Mouse (Mus musculus) neural tube, embryonic 13.5 days (tissue): ENCODE data around the gene Tshb. TPM values are rescaled to one million over a fixed set of nuclear protein-coding genes. Genes with fewer than 3 reads are reported as not detected.

Experiments used
- ATAC-seq: fragments of 200-750 bp; cut with Nextera tagmentation; 2 replicates; pipeline ENCODE4 v1.8.0; 2017; ENCODE audit warnings: low read depth, mild to moderate bottlenecking, moderate TSS enrichment, moderate library complexity
- H3K27ac ChIP-seq: fragments of 300-500 bp; sonication (generic); replicated peaks from 2 replicates; pipeline ENCODE4 v1.5.1; 2015; ENCODE audit warnings: moderate library complexity, mild to moderate bottlenecking, inconsistent platforms
- H3K27me3 ChIP-seq: fragments of 300-500 bp; sonication (generic); 2 replicates; pipeline ENCODE4 v1.6.1; 2015; ENCODE audit warnings: mild to moderate bottlenecking, inconsistent platforms
- H3K36me3 ChIP-seq: fragments of 300-500 bp; sonication (generic); 2 replicates; pipeline ENCODE4 v1.6.1; 2015; ENCODE audit warnings: mild to moderate bottlenecking, inconsistent platforms
- H3K4me1 ChIP-seq: fragments of 300-500 bp; sonication (generic); replicated peaks from 2 replicates; pipeline ENCODE4 v1.6.1; 2015; ENCODE audit warnings: inconsistent platforms
- H3K4me2 ChIP-seq: fragments of 300-500 bp; sonication (generic); 2 replicates; pipeline ENCODE4 v1.6.1; 2015; ENCODE audit warnings: inconsistent platforms, mild to moderate bottlenecking, moderate library complexity
- H3K4me3 ChIP-seq: fragments of 300-500 bp; sonication (generic); 2 replicates; pipeline ENCODE4 v1.5.1; 2015; ENCODE audit warnings: mild to moderate bottlenecking, inconsistent platforms
- H3K9ac ChIP-seq: fragments of 300-500 bp; sonication (generic); 2 replicates; pipeline ENCODE4 v1.6.1; 2015; ENCODE audit warnings: moderate library complexity, mild to moderate bottlenecking, inconsistent platforms
- H3K9me3 ChIP-seq: fragments of 300-500 bp; sonication (generic); 2 replicates; pipeline ENCODE4 v1.6.1; 2016; ENCODE audit warnings: inconsistent platforms
- WGBS: fragments of 180-500 bp; shearing (Covaris S2); methylation state at CpG from one replicate; pipeline ENCODE4 v1.1.7; 2015; 5-methylcytosine and 5-hydroxymethylcytosine counted together
- polyA plus RNA-seq: library from polyadenylated mRNA; unstranded; fragments of >200 nt; fragmentation: Nextera tagmentation; extraction: Ambion mirVana; gene quantifications from 2 replicates; pipeline ENCODE4 v1.2.1, GENCODE M21; 2015

Tshb gene
- polyA plus RNA-seq, 1 experiment from 2014 or later = 0.04 TPM

- WGBS = 84% methylated on average over 5 of the region's 5 CpGs
Observed at GRCm38 (mm10) chr3:102751136-102751535, 31.4 kb downstream of the Tshb start.

GRCm38 (mm10) chr3:102748686-102749085 is 33.8 kb downstream of the Tshb start:
- Histone ChIP-seq H3K27me3 (no peaks in the 10 kb centered on the region), H3K36me3 (peaks cover 24% of the 10 kb centered on the region), H3K27ac (no peak overlapping the region), H3K4me1 (peaks cover 20% of the 10 kb centered on the region), H3K4me2 (no peak overlapping the region), H3K9ac (no peak overlapping the region), H3K9me3 (no peaks in the 10 kb centered on the region), H3K4me3 (no peak overlapping the region)
- WGBS = 88% methylated on average over 5 of the region's 5 CpGs
- ATAC-seq = no peak

More at GRCm38 (mm10) chr3:102751136-102751535, 31.4 kb downstream of the Tshb start:
- no peak overlapping the region for H3K4me3 ChIP-seq
- H3K4me1 ChIP-seq = peaks cover 6% of the 10 kb centered on the region
- H3K9ac ChIP-seq = no peak overlapping the region
- no peak for ATAC-seq
- H3K9me3 ChIP-seq = no peaks in the 10 kb centered on the region
- H3K36me3 ChIP-seq = peaks cover 24% of the 10 kb centered on the region
- H3K4me2 ChIP-seq = no peak overlapping the region
- H3K27me3 ChIP-seq = no peaks in the 10 kb centered on the region
- H3K27ac ChIP-seq = no peak overlapping the region

- Histone ChIP-seq H3K4me1 (peaks cover 26% of the 10 kb centered on the region), H3K4me3 (no peak overlapping the region), H3K9ac (no peak overlapping the region), H3K4me2 (no peak overlapping the region), H3K36me3 (peaks cover 21% of the 10 kb centered on the region), H3K27me3 (no peaks in the 10 kb centered on the region), H3K9me3 (no peaks in the 10 kb centered on the region), H3K27ac (no peak overlapping the region)
- no peak for ATAC-seq
- 72% methylated on average over 3 of the region's 3 CpGs for WGBS
Observed at GRCm38 (mm10) chr3:102748038-102748437, 34.5 kb downstream of the Tshb start.

GRCm38 (mm10) chr3:102746174-102746573 is 36.3 kb downstream of the Tshb start:
- no peaks in the 10 kb centered on the region for H3K9me3 ChIP-seq
- H3K4me3 ChIP-seq = no peak overlapping the region
- no peak overlapping the region for H3K27ac ChIP-seq
- no peak for ATAC-seq
- peaks cover 11% of the 10 kb centered on the region; the same call in 1 of the 2 replicates for H3K36me3 ChIP-seq
- peaks cover 31% of the 10 kb centered on the region for H3K4me1 ChIP-seq
- no peak overlapping the region for H3K9ac ChIP-seq
- H3K4me2 ChIP-seq = no peak overlapping the region
- WGBS = 82% methylated on average over 4 of the region's 4 CpGs
- no peaks in the 10 kb centered on the region for H3K27me3 ChIP-seq

DNA sequence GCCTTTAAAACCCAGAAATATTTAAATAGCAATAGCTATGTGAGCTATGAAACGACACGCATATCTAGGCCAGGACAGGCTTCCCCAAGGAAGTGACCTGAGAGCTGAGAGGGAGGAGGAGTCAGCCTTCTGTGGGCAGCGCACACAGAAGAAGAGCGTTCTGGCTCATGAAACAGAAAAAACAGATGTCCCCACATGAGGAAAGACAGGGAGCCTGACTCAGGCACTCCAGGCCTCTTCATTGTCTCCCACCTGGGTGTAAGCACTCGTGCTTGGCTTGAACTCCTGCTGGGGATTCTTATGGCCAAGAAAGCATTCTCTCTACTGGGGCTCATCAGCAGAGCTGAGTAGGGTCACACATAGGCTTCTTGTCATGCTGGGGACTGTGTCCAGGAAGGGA is 37.9 kb downstream of the Tshb start:
- no peaks in the 10 kb centered on the region for H3K27me3 ChIP-seq
- no peak for ATAC-seq
- no peak overlapping the region for H3K9ac ChIP-seq
- H3K9me3 ChIP-seq = no peaks in the 10 kb centered on the region
- H3K27ac ChIP-seq = no peak overlapping the region
- 39% methylated on average over 5 of the region's 5 CpGs for WGBS
- H3K4me1 ChIP-seq = peaks cover 31% of the 10 kb centered on the region
- H3K36me3 ChIP-seq = no peaks in the 10 kb centered on the region
- no peak overlapping the region for H3K4me3 ChIP-seq
- no peak overlapping the region for H3K4me2 ChIP-seq

- ATAC-seq = no peak
- Histone ChIP-seq H3K27me3 (no peaks in the 10 kb centered on the region), H3K4me2 (no peak overlapping the region), H3K36me3 (no peaks in the 10 kb centered on the region), H3K4me1 (peaks cover 34% of the 10 kb centered on the region), H3K9ac (no peak overlapping the region), H3K4me3 (no peak overlapping the region), H3K27ac (no peak overlapping the region), H3K9me3 (no peaks in the 10 kb centered on the region)
- WGBS = 82% methylated on average over 9 of the region's 9 CpGs
Observed at GRCm38 (mm10) chr3:102743781-102744471, 38.6 kb downstream of the Tshb start.

- H3K27ac ChIP-seq = 0 out of 2 replicates have a peak overlapping the region, but pooled peaks have one; percentile 28
- no peak for ATAC-seq
Observed at GRCm38 (mm10) chr3:102743202-102743601, 39.3 kb downstream of the Tshb start.

GRCm38 (mm10) chr3:102742725-102743124 is 39.8 kb downstream of the Tshb start:
- H3K27ac ChIP-seq = 0 out of 2 replicates have a peak overlapping the region, but pooled peaks have one; percentile 28
- no peaks in the 10 kb centered on the region for H3K36me3 ChIP-seq
- no peak overlapping the region for H3K4me3 ChIP-seq
- H3K9ac ChIP-seq = no peak overlapping the region
- H3K4me1 ChIP-seq = peaks cover 38% of the 10 kb centered on the region
- H3K27me3 ChIP-seq = no peaks in the 10 kb centered on the region
- no peak overlapping the region for H3K4me2 ChIP-seq
- WGBS = 80% methylated on average over 4 of the region's 4 CpGs
- H3K9me3 ChIP-seq = no peaks in the 10 kb centered on the region
- ATAC-seq = no peak

More at GRCm38 (mm10) chr3:102743202-102743601, 39.3 kb downstream of the Tshb start:
- Histone ChIP-seq H3K36me3 (no peaks in the 10 kb centered on the region), H3K9me3 (no peaks in the 10 kb centered on the region), H3K4me1 (peaks cover 38% of the 10 kb centered on the region), H3K4me3 (no peak overlapping the region), H3K9ac (no peak overlapping the region), H3K27me3 (no peaks in the 10 kb centered on the region), H3K4me2 (no peak overlapping the region)
- WGBS = 66% methylated on average over 4 of the region's 4 CpGs

GRCm38 (mm10) chr3:102738926-102739325 is 43.6 kb downstream of the Tshb start:
- H3K4me2 ChIP-seq = no peak overlapping the region
- no peak overlapping the region for H3K27ac ChIP-seq
- H3K27me3 ChIP-seq = no peaks in the 10 kb centered on the region
- no peak overlapping the region for H3K9ac ChIP-seq
- no peak for ATAC-seq
- no peaks in the 10 kb centered on the region for H3K36me3 ChIP-seq
- no peaks in the 10 kb centered on the region for H3K9me3 ChIP-seq
- 74% methylated on average over 6 of the region's 6 CpGs for WGBS
- no peak overlapping the region for H3K4me3 ChIP-seq
- H3K4me1 ChIP-seq = peaks cover 51% of the 10 kb centered on the region

GRCm38 (mm10) chr3:102738161-102738901 is 44.2 kb downstream of the Tshb start:
- Histone ChIP-seq H3K9me3 (no peaks in the 10 kb centered on the region), H3K27ac (peak overlapping the region; percentile 9; the same call in 1 of the 2 replicates), H3K27me3 (0 out of 2 replicates have a peak, but pooled peaks cover under 1% of the 10 kb centered on the region), H3K9ac (no peak overlapping the region), H3K4me2 (no peak overlapping the region), H3K4me3 (no peak overlapping the region), H3K4me1 (peaks cover 49% of the 10 kb centered on the region), H3K36me3 (no peaks in the 10 kb centered on the region)
- WGBS = 80% methylated on average over 10 of the region's 10 CpGs
- ATAC-seq = no peak

DNA sequence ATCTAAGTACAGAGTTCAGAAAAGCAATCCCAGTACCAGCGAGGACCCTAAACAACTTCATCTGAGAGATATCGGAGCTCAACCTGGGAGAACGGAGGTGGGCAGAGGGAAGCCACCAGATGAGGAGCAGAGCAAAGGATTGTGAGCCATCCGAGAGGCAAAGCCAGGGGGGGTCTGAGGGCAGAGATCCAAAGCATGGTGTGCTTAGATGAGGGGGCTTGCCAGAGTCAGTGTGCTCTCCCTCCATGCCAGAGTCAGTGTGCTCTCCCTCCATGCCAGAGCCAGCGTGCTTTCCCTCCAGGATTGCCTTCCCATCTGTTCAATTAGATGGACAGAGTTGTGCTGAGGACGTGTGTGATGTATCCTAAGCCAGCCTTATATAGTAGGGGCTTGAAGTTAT is 45.4 kb downstream of the Tshb start:
- Histone ChIP-seq H3K9ac (no peak overlapping the region), H3K4me1 (peaks cover 42% of the 10 kb centered on the region), H3K4me2 (no peak overlapping the region; the same call in 1 of the 2 replicates), H3K27me3 (0 out of 2 replicates have a peak, but pooled peaks cover 4% of the 10 kb centered on the region), H3K36me3 (no peaks in the 10 kb centered on the region), H3K4me3 (no peak overlapping the region), H3K27ac (no peak overlapping the region), H3K9me3 (no peaks in the 10 kb centered on the region)
- ATAC-seq = no peak
- 81% methylated on average over 6 of the region's 6 CpGs for WGBS

- H3K9me3 ChIP-seq = no peaks in the 10 kb centered on the region
- no peak for ATAC-seq
- 0 out of 2 replicates have a peak overlapping the region, but pooled peaks have one; percentile 1 for H3K9ac ChIP-seq
- H3K4me1 ChIP-seq = peaks cover 42% of the 10 kb centered on the region
- 0 out of 2 replicates have a peak, but pooled peaks cover 4% of the 10 kb centered on the region for H3K27me3 ChIP-seq
- no peak overlapping the region for H3K4me3 ChIP-seq
- no peak overlapping the region for H3K27ac ChIP-seq
- WGBS = 75% methylated on average over 6 of the region's 6 CpGs
- peak overlapping the region; percentile 79; the same call in 1 of the 2 replicates for H3K4me2 ChIP-seq
- H3K36me3 ChIP-seq = no peaks in the 10 kb centered on the region
Observed at GRCm38 (mm10) chr3:102736436-102736835, 46.1 kb downstream of the Tshb start.
